Comparison of ENCODE assay signal across 17 mouse cellular contexts in genomic region chr5:74621691-74622470, GRCm38 (mm10).
A peak's percentile ranks its signal among the peaks of the same experiment; 100 is the strongest.
DNase-seq lines count a peak whose midpoint lies in the region; ATAC-seq and TF ChIP-seq lines count a peak whose summit lies in the region.
"Had no signal": no experiment of that assay in that cellular context is flagged by ENCODE, and none has a peak within 500 bp of the region (broad histone marks: within the 10 kb centered on the region; RNA-seq: fewer than 3 reads in every experiment).

No protein-coding gene starts in this region.

- H3K9ac ChIP-seq in heart, adult 2 months (ENCODE audit: low read depth, low read length), result no peak overlapping the region
- H3K9ac ChIP-seq in midbrain, embryonic 12.5 days (replicated peaks), result no peak overlapping the region
- H3K9ac ChIP-seq in midbrain, embryonic 15.5 days, result no peak overlapping the region
- H3K9ac ChIP-seq in embryonic facial prominence, embryonic 15.5 days, result no peak overlapping the region
- no peak overlapping the region for H3K9ac ChIP-seq in limb, embryonic 15.5 days
- H3K9ac ChIP-seq: kidney, embryonic 15.5 days; liver, embryonic 12.5 days; neural tube, embryonic 12.5 days had no signal

- H3K36me3 ChIP-seq in heart, adult 2 months (ENCODE audit: control insufficient read depth, insufficient read depth, low read length), result peaks cover 3% of the 10 kb centered on the region; the same call in 1 of the 2 replicates
- H3K36me3 ChIP-seq in midbrain, embryonic 12.5 days, result no peaks in the 10 kb centered on the region
- H3K36me3 ChIP-seq in midbrain, embryonic 15.5 days (replicated peaks), result no peaks in the 10 kb centered on the region
- H3K36me3 ChIP-seq in embryonic facial prominence, embryonic 15.5 days, result no peaks in the 10 kb centered on the region
- no peaks in the 10 kb centered on the region for H3K36me3 ChIP-seq in limb, embryonic 15.5 days
- H3K36me3 ChIP-seq: G1E; kidney, embryonic 15.5 days; liver, embryonic 12.5 days; neural tube, embryonic 12.5 days had no signal

- no peak for TF ChIP-seq EP300 in heart, adult 2 months (IDR thresholded peaks at IDR 0.05; ENCODE audit: insufficient read depth, low read depth, low read length)

- TF ChIP-seq POLR2A in heart, adult 2 months (IDR thresholded peaks at IDR 0.05; ENCODE audit: insufficient read depth, low read depth, low read length), result no peak

- WGBS in heart, adult 2 months, result 49% methylated on average over 7 of the region's 7 CpGs
- 44% methylated on average over 7 of the region's 7 CpGs for WGBS in midbrain, embryonic 12.5 days
- WGBS in midbrain, embryonic 15.5 days, result 49% methylated on average over 7 of the region's 7 CpGs
- 25% methylated on average over 7 of the region's 7 CpGs for WGBS in embryonic facial prominence, embryonic 15.5 days
- WGBS in limb, embryonic 15.5 days, result 28% methylated on average over 7 of the region's 7 CpGs

- no peaks in the 10 kb centered on the region for H3K9me3 ChIP-seq in midbrain, embryonic 12.5 days
- H3K9me3 ChIP-seq in midbrain, embryonic 15.5 days, result no peaks in the 10 kb centered on the region
- no peaks in the 10 kb centered on the region for H3K9me3 ChIP-seq in embryonic facial prominence, embryonic 15.5 days (replicated peaks)
- H3K9me3 ChIP-seq in limb, embryonic 15.5 days, result no peaks in the 10 kb centered on the region
- H3K9me3 ChIP-seq: G1E; kidney, embryonic 15.5 days; liver, embryonic 12.5 days; neural tube, embryonic 12.5 days had no signal

- intact Hi-C loops in heart, adult 2 months (cut with DNase I), result loop anchor here (5.0 kb wide), 1 partner anchor 520 kb away; no protein-coding TSS in a partner anchor

- H3K27me3 ChIP-seq in heart, adult 2 months (ENCODE audit: control insufficient read depth, insufficient read depth, low read length), result no peaks in the 10 kb centered on the region
- H3K27me3 ChIP-seq in midbrain, embryonic 12.5 days, result no peaks in the 10 kb centered on the region
- no peaks in the 10 kb centered on the region for H3K27me3 ChIP-seq in midbrain, embryonic 15.5 days (replicated peaks)
- H3K27me3 ChIP-seq in embryonic facial prominence, embryonic 15.5 days, result no peaks in the 10 kb centered on the region
- H3K27me3 ChIP-seq in limb, embryonic 15.5 days, result no peaks in the 10 kb centered on the region
- H3K27me3 ChIP-seq: kidney, embryonic 15.5 days; liver, embryonic 12.5 days; neural tube, embryonic 12.5 days had no signal

- DNase-seq in heart, adult 2 months, result no peak
- no peak for DNase-seq in heart, postnatal 4 days
- no peak for DNase-seq in B cell, adult 2 months
- DNase-seq: adrenal gland, postnatal 25 days; cerebellum, postnatal 25 days; gastrocnemius, postnatal 36 days had no signal

- H3K27ac ChIP-seq in heart, adult 2 months, result peak overlapping the region; percentile 45
- 0 out of 2 replicates have a peak overlapping the region, but pooled peaks have one; percentile 15 for H3K27ac ChIP-seq in midbrain, embryonic 12.5 days (replicated peaks)
- H3K27ac ChIP-seq in midbrain, embryonic 15.5 days, result no peak overlapping the region
- peak overlapping the region; percentile 80 for H3K27ac ChIP-seq in embryonic facial prominence, embryonic 15.5 days (replicated peaks)
- peak overlapping the region; percentile 57 for H3K27ac ChIP-seq in limb, embryonic 15.5 days
- H3K27ac ChIP-seq: kidney, embryonic 15.5 days; liver, embryonic 12.5 days; neural tube, embryonic 12.5 days had no signal

- no peak for TF ChIP-seq CTCF in heart, adult 2 months (IDR thresholded peaks at IDR 0.05)

- no peak overlapping the region for H3K4me2 ChIP-seq in midbrain, embryonic 12.5 days (replicated peaks)
- no peak overlapping the region for H3K4me2 ChIP-seq in midbrain, embryonic 15.5 days
- no peak overlapping the region for H3K4me2 ChIP-seq in embryonic facial prominence, embryonic 15.5 days (replicated peaks)
- no peak overlapping the region for H3K4me2 ChIP-seq in limb, embryonic 15.5 days
- H3K4me2 ChIP-seq: kidney, embryonic 15.5 days; liver, embryonic 12.5 days; neural tube, embryonic 12.5 days had no signal

- no peak overlapping the region for H3K4me3 ChIP-seq in heart, adult 2 months
- H3K4me3 ChIP-seq in midbrain, embryonic 12.5 days, result no peak overlapping the region
- no peak overlapping the region for H3K4me3 ChIP-seq in midbrain, embryonic 15.5 days
- H3K4me3 ChIP-seq in embryonic facial prominence, embryonic 15.5 days (replicated peaks), result no peak overlapping the region
- no peak overlapping the region for H3K4me3 ChIP-seq in limb, embryonic 15.5 days
- H3K4me3 ChIP-seq: kidney, embryonic 15.5 days; liver, embryonic 12.5 days; neural tube, embryonic 12.5 days had no signal

- H3K4me1 ChIP-seq in heart, adult 2 months (ENCODE audit: control insufficient read depth, insufficient read depth, low read length), result peaks cover 8% of the 10 kb centered on the region
- no peaks in the 10 kb centered on the region for H3K4me1 ChIP-seq in midbrain, embryonic 12.5 days
- no peaks in the 10 kb centered on the region; the same call in 1 of the 2 replicates for H3K4me1 ChIP-seq in midbrain, embryonic 15.5 days
- H3K4me1 ChIP-seq in embryonic facial prominence, embryonic 15.5 days, result peaks cover 25% of the 10 kb centered on the region
- H3K4me1 ChIP-seq in limb, embryonic 15.5 days, result peaks cover 19% of the 10 kb centered on the region
- H3K4me1 ChIP-seq: liver, embryonic 12.5 days; neural tube, embryonic 12.5 days had no signal

- no peak for ATAC-seq in midbrain, embryonic 12.5 days (ENCODE audit: low FRiP score, low read depth)
- ATAC-seq in midbrain, embryonic 15.5 days (replicated peaks), result no peak
- peak; percentile 54 for ATAC-seq in embryonic facial prominence, embryonic 15.5 days (ENCODE audit: insufficient number of reproducible peaks, low FRiP score, low TSS enrichment, low read depth)
- ATAC-seq in limb, embryonic 15.5 days (ENCODE audit: insufficient number of reproducible peaks, low FRiP score, low TSS enrichment, low read depth), result no peak
- ATAC-seq in granulocyte monocyte progenitor cell, adult 5-6 weeks (replicated peaks; ENCODE audit: poor library complexity, severe bottlenecking), result no peak
- ATAC-seq: inflammation-experienced regulatory T-cells, adult 6 months; liver, embryonic 12.5 days; midbrain, embryonic 16.5 days had no signal

- H3K79me2 ChIP-seq in heart, adult 2 months (replicated peaks; ENCODE audit: control insufficient read depth, insufficient read depth, low read length), result no peaks in the 10 kb centered on the region
